Mouse (Mus musculus): ENCODE results near the gene Rplp2. TPM values are rescaled to one million over a fixed set of nuclear protein-coding genes. Genes with fewer than 3 reads are reported as not detected.

Rplp2 gene
- polyA plus RNA-seq, 1 experiment from 2014 or later = 1,266 TPM

- 54% methylated on average over 9 of the region's 9 CpGs for WGBS
- no peak for ATAC-seq (ENCODE audit: low read depth)
- H3K9me3 ChIP-seq (ENCODE audit: control insufficient read depth, low read length) = no peaks in the 10 kb centered on the region
- H3K36me3 ChIP-seq (ENCODE audit: control insufficient read depth, insufficient read depth, low read length) = peaks cover 12% of the 10 kb centered on the region
- no peak overlapping the region for H3K4me2 ChIP-seq (ENCODE audit: low read depth, low read length)
- peaks cover 13% of the 10 kb centered on the region; the same call in 1 of the 2 replicates for H3K4me1 ChIP-seq (replicated peaks; ENCODE audit: control insufficient read depth, insufficient read depth, low read length)
- no peak overlapping the region for H3K4me3 ChIP-seq (ENCODE audit: low read length)
- no peak overlapping the region for H3K9ac ChIP-seq (ENCODE audit: low read length)
- no peak overlapping the region for H3K27ac ChIP-seq (ENCODE audit: low read length)
- no peaks in the 10 kb centered on the region for H3K27me3 ChIP-seq (ENCODE audit: control insufficient read depth, insufficient read depth, low read depth, low read length)
Observed at GRCm38 (mm10) chr7:141429840-141430584, 17.2 kb upstream of the Rplp2 start.

- ATAC-seq (ENCODE audit: low read depth) = no peak
- H3K4me1 ChIP-seq (replicated peaks; ENCODE audit: control insufficient read depth, insufficient read depth, low read length) = peaks cover 16% of the 10 kb centered on the region; the same call in 1 of the 2 replicates
Observed at GRCm38 (mm10) chr7:141430585-141431240, 16.5 kb upstream of the Rplp2 start.

GRCm38 (mm10) chr7:141431434-141432185 lies 15.6 kb upstream of the Rplp2 start:
- Histone ChIP-seq H3K36me3 (ENCODE audit: control insufficient read depth, insufficient read depth, low read length) (peaks cover 12% of the 10 kb centered on the region), H3K9ac (ENCODE audit: low read length) (no peak overlapping the region), H3K4me2 (ENCODE audit: low read depth, low read length) (no peak overlapping the region), H3K4me3 (ENCODE audit: low read length) (no peak overlapping the region), H3K27ac (ENCODE audit: low read length) (no peak overlapping the region), H3K9me3 (ENCODE audit: control insufficient read depth, low read length) (no peaks in the 10 kb centered on the region), H3K4me1 (replicated peaks; ENCODE audit: control insufficient read depth, insufficient read depth, low read length) (peaks cover 19% of the 10 kb centered on the region), H3K27me3 (ENCODE audit: control insufficient read depth, insufficient read depth, low read depth, low read length) (no peaks in the 10 kb centered on the region)
- ATAC-seq (ENCODE audit: low read depth) = no peak
- 90% methylated on average over 19 of the region's 19 CpGs for WGBS

More at GRCm38 (mm10) chr7:141430585-141431240, 16.5 kb upstream of the Rplp2 start:
- Histone ChIP-seq H3K4me2 (ENCODE audit: low read depth, low read length) (no peak overlapping the region), H3K9me3 (ENCODE audit: control insufficient read depth, low read length) (no peaks in the 10 kb centered on the region), H3K36me3 (ENCODE audit: control insufficient read depth, insufficient read depth, low read length) (peaks cover 12% of the 10 kb centered on the region), H3K27ac (ENCODE audit: low read length) (no peak overlapping the region), H3K9ac (ENCODE audit: low read length) (no peak overlapping the region), H3K4me3 (ENCODE audit: low read length) (no peak overlapping the region), H3K27me3 (ENCODE audit: control insufficient read depth, insufficient read depth, low read depth, low read length) (no peaks in the 10 kb centered on the region)
- WGBS = 94% methylated on average over 9 of the region's 9 CpGs

GRCm38 (mm10) chr7:141432186-141432611 lies 15.0 kb upstream of the Rplp2 start:
- 76% methylated on average over 8 of the region's 8 CpGs for WGBS
- H3K4me2 ChIP-seq (ENCODE audit: low read depth, low read length) = no peak overlapping the region
- H3K27ac ChIP-seq (ENCODE audit: low read length) = no peak overlapping the region
- H3K4me3 ChIP-seq (ENCODE audit: low read length) = no peak overlapping the region
- no peak for ATAC-seq (ENCODE audit: low read depth)
- H3K36me3 ChIP-seq (ENCODE audit: control insufficient read depth, insufficient read depth, low read length) = peaks cover 12% of the 10 kb centered on the region
- H3K4me1 ChIP-seq (replicated peaks; ENCODE audit: control insufficient read depth, insufficient read depth, low read length) = peaks cover 24% of the 10 kb centered on the region
- no peaks in the 10 kb centered on the region for H3K9me3 ChIP-seq (ENCODE audit: control insufficient read depth, low read length)
- H3K9ac ChIP-seq (ENCODE audit: low read length) = no peak overlapping the region
- H3K27me3 ChIP-seq (ENCODE audit: control insufficient read depth, insufficient read depth, low read depth, low read length) = no peaks in the 10 kb centered on the region

- no peaks in the 10 kb centered on the region for H3K9me3 ChIP-seq (ENCODE audit: control insufficient read depth, low read length)
- H3K36me3 ChIP-seq (ENCODE audit: control insufficient read depth, insufficient read depth, low read length) = peaks cover 12% of the 10 kb centered on the region
- H3K4me3 ChIP-seq (ENCODE audit: low read length) = no peak overlapping the region
- no peaks in the 10 kb centered on the region for H3K27me3 ChIP-seq (ENCODE audit: control insufficient read depth, insufficient read depth, low read depth, low read length)
- H3K9ac ChIP-seq (ENCODE audit: low read length) = no peak overlapping the region
- ATAC-seq (ENCODE audit: low read depth) = no peak
- no peak overlapping the region for H3K27ac ChIP-seq (ENCODE audit: low read length)
- no peak overlapping the region for H3K4me2 ChIP-seq (ENCODE audit: low read depth, low read length)
- WGBS = 87% methylated on average over 6 of the region's 6 CpGs
- H3K4me1 ChIP-seq (replicated peaks; ENCODE audit: control insufficient read depth, insufficient read depth, low read length) = peaks cover 24% of the 10 kb centered on the region
Observed at GRCm38 (mm10) chr7:141432741-141433516, 14.2 kb upstream of the Rplp2 start.

GRCm38 (mm10) chr7:141433517-141434400 lies 13.4 kb upstream of the Rplp2 start:
- peaks cover 12% of the 10 kb centered on the region for H3K36me3 ChIP-seq (ENCODE audit: control insufficient read depth, insufficient read depth, low read length)
- no peaks in the 10 kb centered on the region for H3K27me3 ChIP-seq (ENCODE audit: control insufficient read depth, insufficient read depth, low read depth, low read length)
- WGBS = 71% methylated on average over 15 of the region's 15 CpGs
- H3K4me3 ChIP-seq (ENCODE audit: low read length) = peak overlapping the region; percentile 53
- H3K4me2 ChIP-seq (ENCODE audit: low read depth, low read length) = peak overlapping the region; percentile 64
- no peaks in the 10 kb centered on the region for H3K9me3 ChIP-seq (ENCODE audit: control insufficient read depth, low read length)
- no peak for ATAC-seq (ENCODE audit: low read depth)
- H3K27ac ChIP-seq (ENCODE audit: low read length) = no peak overlapping the region
- H3K9ac ChIP-seq (ENCODE audit: low read length) = peak overlapping the region; percentile 54
- H3K4me1 ChIP-seq (replicated peaks; ENCODE audit: control insufficient read depth, insufficient read depth, low read length) = peaks cover 24% of the 10 kb centered on the region

GRCm38 (mm10) chr7:141434464-141434863 lies 12.7 kb upstream of the Rplp2 start:
- H3K4me2 ChIP-seq (ENCODE audit: low read depth, low read length) = peak overlapping the region; percentile 64
- no peaks in the 10 kb centered on the region for H3K27me3 ChIP-seq (ENCODE audit: control insufficient read depth, insufficient read depth, low read depth, low read length)
- no peaks in the 10 kb centered on the region for H3K9me3 ChIP-seq (ENCODE audit: control insufficient read depth, low read length)
- no peak for ATAC-seq (ENCODE audit: low read depth)
- peaks cover 12% of the 10 kb centered on the region for H3K36me3 ChIP-seq (ENCODE audit: control insufficient read depth, insufficient read depth, low read length)
- 15% methylated on average over 8 of the region's 8 CpGs for WGBS
- H3K9ac ChIP-seq (ENCODE audit: low read length) = peak overlapping the region; percentile 54
- no peak overlapping the region for H3K27ac ChIP-seq (ENCODE audit: low read length)
- peak overlapping the region; percentile 53 for H3K4me3 ChIP-seq (ENCODE audit: low read length)
- H3K4me1 ChIP-seq (replicated peaks; ENCODE audit: control insufficient read depth, insufficient read depth, low read length) = peaks cover 20% of the 10 kb centered on the region
